Mouse (Mus musculus): ENCODE results near the gene Lgr4.

Lgr4 gene

DNA sequence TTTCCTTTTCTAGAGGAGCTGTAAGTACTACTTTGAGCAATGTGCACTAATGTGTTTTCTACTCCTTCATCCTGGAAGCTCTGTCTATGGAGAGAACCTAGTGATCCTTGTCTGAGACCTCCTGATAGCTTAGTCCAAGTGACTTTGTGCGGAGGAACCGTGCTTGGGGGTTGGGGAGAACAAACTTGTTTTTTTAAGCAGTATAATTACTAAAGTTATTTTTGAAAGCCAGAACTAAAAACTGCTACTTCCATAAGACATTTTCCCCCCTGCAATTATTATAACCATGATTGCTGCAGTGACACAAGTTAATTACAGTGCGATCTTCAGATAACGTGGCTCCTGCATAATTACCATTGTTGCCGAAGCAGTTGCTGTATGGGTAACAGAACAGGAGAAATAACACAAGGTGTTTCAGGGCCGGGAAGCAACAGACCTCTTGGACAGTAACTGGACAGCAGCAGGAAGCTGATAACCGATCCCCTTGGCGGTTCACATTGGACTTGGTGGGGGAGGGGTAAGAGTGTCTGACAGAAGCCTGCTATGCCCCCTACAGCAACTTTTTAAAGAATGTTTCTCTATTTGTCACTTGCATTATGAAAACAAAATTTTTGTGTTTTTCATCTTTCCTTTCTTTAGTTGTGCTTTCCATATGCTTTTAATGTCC, 53.4 kb downstream of the Lgr4 start:
- in situ Hi-C loops (cut with MboI, MseI), result no loop called here

DNA sequence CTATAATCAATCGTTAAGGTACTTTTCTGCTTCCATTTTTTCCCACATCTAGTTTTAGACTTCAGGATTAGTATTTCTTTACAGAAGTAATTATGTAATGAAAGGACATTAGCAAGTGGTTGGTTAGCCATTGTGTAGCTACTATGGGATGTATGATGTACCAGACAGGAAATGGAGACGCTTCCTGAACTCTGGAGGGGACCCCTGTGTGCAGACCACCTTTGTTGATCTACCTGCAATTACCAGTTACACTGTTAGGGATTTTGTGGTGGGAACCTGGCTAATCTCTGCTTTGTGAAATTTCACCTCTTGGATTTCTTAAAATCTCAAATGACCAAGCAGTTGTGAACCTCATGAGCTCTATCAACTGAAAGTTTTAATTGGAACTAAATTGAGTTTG, 54.9 kb downstream of the Lgr4 start:
- in situ Hi-C loops (cut with MboI, MseI), result no loop called here

DNA sequence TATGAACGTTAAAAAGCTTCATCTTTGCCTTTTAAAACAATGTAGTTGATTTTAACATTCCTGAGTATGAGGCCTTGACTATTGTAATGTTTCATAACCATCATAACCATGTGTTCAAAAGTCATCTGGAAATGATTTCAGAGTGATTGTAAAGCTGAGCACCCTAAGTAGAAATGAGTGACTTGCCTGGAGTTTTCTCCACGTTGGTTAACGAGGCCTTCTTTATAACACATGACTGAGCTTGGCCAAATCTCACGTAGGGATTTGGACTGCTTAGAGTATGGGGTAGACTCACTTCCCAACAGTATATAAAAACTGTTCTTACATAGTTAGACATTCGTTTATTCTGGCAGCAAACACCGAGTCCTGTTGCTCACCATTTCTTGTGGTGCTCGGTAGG, 55.5 kb downstream of the Lgr4 start:
- in situ Hi-C loops (cut with MboI, MseI), result no loop called here

DNA sequence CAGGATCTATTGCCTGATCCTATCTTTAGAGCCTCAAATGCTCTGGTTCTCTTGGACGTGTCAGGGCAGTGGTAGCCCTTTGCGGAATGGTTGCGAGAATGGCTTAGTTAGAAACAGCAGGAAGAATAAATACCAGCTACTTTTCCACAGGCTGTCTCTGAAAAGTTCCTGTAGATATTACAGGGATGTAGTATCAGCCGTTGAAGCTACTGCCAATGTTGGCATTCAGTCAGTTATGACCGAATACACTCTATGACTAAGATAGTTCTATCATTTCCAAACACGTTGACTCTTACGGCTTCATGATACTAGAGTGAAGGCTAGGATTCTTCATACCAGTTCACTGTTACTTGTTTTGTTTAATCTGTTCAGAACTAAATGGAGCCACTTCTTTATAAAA, 57.4 kb downstream of the Lgr4 start:
- in situ Hi-C loops (cut with MboI, MseI), result no loop called here

DNA sequence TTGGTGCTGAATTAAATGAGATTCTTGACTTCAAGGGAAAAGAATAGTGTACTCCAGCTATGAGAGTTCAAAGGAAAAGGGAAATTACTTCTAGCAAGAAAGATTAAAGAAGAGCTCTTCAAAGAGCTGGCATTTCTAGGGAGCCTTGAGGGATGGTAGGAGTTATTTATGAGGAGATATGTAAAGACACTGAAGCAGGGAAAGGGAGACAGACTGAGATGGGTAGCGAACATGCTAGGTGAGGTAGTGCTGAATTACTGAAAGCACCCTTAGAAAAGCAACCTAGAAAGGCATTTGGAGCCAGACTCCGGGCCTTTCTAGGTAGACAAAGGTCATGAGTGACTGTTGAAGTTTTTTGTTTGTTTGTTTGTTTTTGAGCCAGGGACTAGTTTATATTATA, 58.7 kb downstream of the Lgr4 start:
- in situ Hi-C loops (cut with MboI, MseI), result no loop called here

DNA sequence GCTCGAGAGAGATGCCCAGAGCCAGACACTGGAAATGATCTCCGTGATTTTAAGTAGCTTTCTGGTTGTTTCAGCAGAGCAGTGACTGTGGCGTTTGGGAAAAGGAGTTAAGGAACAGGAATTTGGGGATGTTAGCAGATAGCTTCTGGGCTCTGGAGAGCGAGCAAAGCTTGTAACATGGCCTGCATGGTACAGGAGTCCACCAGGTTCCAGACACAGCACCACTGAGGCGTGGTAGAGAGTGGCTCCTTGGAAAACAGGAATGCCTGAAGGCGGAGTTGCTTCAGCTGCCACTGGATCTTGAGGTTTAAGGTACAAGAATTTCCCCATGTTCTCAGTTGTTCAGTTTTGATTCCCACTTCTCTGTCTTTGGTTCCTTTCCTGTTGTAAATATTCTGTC, 59.9 kb downstream of the Lgr4 start:
- in situ Hi-C loops (cut with MboI, MseI), result no loop called here

DNA sequence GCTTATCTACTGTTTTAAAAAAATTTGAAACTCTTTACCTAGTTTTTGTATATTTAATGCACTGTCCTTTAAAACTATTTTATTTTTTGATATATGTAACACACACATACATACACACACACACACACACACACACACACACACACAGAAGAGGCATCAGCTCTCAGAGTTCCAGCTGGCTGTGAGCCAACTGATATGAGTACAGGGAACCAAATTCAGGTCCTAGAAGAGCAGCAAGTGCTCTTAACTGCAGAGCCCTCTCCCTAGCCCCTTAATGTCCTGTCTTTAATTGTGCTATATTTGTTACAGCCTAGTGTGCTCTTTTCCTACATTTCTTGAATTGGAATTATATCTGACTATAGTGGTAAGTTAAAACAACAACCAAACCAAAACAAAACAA, 61.8 kb downstream of the Lgr4 start:
- in situ Hi-C loops (cut with MboI, MseI), result no loop called here

DNA sequence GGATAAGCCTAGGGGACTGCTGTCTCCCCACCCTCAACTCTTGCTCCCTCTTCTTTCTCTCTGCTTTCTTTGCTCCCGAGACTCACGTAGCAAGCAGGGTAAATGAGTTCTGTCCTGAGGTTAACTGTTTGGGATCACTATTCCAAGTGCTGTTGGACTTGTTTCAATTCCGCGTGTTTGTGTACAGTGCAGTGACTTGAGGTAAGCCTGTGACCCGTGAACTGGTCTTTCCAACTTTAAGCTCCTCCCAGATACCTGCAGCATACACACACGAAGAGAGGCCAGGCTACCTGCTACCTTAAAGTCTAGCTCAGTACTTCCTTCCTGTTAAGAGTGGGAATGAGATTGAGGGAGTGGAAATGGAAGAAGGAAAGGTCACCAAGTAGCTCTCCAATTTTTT, 66.0 kb downstream of the Lgr4 start:
- in situ Hi-C loops (cut with MboI, MseI), result no loop called here

DNA sequence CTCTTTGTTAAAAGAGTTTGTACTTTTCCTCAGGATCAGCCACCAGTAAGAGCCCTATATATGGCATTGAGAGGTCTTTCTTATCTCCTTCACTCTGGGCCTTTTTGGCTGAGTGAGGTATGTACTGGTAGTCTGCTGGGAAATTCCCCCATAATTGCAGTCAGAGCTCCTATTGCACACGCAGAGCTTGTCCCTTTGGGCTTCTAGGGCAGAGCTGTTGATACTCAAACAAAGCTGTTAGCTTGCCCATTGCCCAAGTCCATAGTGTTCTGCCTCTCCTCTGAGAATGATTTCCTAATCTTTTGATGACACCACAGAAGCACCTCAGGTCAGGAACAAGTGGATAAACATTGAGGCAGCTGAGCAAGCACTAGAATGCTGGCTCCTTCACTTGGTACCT, 67.5 kb downstream of the Lgr4 start:
- in situ Hi-C loops (cut with MboI, MseI), result no loop called here

DNA sequence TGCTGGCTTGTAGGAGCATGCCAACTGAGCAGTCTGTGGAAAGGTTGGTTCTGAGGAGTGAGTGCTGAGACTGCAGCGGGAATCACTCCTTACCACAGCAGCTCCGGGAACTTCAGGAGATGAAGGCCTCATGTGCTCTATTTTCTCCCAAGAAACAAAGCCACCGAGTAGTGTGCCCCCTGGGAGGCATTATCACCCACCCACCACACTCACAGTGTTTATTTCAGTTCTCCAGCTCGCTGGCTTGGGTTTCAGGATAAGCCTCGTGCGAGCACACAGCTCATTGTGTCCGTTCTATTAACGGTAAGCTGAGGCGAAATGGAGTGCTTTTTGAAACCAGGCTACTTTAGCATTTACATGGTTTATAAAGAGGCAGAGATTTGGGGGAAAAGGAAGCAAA, 68.1 kb downstream of the Lgr4 start:
- in situ Hi-C loops (cut with MboI, MseI), result no loop called here

DNA sequence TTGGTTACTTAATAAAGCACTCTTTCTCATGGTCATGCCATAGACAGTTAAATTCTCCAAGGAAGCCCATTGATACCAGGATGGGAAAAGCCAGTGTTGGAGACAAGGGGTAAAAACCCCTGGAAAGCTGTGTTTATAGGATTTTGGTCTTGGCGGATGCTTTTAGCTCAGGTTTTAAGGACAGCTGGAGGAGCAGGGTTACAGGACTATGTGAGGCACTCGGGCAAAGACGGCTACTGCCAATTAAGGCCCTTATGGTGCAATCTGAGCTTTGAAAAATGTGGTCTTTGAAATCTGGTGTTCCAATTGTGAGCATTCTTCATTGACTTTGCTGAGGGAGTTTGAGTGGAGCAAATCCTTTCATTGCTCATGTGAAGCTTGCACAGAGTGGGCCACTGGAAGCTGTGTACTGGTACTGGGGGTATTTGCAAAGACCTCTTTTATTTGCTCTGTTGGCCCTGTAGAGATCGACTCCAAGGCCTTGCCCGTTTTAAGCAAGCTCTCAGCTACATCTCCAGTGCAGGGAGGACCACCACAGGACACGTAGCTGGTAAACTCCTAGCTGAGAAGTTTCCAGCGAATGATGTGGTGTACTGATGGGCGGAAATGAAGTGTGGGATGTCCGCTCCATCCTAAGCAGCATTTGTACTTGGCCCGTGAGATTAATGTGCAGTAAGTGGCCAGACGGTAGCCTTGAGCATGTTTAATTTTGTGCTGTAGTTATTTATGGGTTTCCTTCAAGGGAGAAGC, 68.8 kb downstream of the Lgr4 start:
- in situ Hi-C loops (cut with MboI, MseI), result no loop called here

DNA sequence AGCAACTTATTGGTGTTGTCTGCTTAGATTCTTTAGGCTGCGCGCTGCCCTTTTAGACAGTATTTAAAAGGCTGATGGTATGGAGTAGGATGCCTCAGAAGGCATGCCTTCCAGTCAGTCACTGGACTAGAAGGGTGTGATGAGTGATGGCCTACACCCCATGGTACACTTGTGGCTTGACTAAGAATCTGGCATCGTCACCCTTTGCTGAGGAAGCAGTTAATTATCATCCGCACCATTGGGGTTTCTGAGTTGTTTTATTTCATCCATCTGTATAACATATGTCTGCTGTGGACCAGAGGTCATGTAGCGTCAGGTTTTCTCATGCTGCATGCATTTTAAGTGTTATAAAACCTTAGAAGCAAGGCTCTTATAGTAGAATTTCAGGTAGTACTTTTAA, 70.5 kb downstream of the Lgr4 start:
- in situ Hi-C loops (cut with MboI, MseI), result no loop called here

DNA sequence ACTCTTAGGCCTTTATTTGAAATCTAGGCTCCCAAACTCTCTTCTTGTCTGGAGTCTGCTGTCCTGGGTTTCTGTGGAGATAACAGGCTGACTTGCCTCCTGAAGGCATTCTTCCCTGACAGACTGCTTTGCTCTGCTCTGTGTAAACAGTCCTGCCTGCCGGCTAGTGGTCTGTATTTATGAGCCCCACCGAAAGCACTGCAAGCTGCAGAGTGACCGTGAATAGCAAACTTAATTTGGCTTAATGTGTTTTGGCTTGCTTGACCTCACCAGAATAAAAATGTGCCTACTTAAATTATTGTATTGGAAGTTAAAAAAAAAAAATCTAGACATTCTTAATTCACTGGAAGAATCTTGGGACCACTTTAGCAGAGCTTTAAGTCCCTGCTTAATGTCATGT, 71.7 kb downstream of the Lgr4 start:
- in situ Hi-C loops (cut with MboI, MseI), result no loop called here

DNA sequence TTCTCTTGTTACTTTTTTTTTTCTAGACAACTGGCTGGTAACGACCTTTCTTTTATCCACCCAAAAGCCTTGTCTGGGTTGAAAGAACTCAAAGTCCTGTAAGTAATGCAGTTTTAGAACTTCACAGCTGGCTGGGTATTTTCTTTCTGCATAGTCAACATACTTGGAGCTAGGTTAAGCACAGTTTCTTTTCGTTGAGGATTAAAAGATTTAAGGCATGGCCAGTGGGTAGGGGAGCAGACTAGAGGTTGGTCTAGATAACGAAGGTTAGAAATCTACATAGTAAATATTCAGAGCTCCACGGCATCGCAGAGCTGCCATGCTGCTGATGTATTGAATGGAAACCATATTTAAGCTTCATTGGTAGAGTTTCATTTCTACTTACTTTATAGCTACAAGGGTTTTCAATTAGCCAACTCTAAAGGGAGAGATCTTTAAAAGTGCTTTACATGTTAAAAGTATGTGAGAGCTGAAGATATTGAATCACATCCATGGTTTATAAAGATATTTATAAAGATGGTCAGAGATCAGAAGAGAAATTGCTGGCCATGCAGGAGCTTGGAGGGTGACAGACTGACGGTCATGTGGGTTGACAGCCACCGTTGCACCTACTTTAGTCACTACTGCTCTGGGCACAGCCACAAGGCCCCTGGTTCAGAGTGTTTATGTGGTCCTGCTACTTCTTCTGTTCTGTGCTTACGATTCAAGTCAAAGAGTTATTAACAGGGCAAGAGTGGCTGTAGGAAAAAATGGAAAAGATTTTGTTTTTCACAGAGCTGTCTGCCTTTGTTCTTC, 72.4 kb downstream of the Lgr4 start:
- in situ Hi-C loops (cut with MboI, MseI), result no loop called here

DNA sequence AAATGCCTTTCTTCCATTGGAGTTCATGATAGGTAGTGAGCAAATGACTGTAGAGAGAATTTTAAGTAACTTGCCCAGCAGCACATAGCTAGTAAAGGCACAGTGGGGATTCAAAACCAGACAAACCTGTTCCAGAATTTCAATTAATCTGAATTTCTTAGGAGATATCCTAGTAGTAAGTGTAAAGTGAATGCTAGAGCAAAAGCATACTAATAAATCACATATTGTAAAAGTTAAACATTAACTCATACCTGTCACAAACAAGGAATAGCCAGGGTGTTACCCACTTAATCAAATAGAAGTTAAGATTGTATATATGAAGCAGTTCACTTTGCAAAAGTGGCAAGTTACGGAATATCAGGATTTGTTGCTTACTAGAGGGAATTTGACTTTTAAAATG, 74.3 kb downstream of the Lgr4 start:
- in situ Hi-C loops (cut with MboI, MseI), result no loop called here

DNA sequence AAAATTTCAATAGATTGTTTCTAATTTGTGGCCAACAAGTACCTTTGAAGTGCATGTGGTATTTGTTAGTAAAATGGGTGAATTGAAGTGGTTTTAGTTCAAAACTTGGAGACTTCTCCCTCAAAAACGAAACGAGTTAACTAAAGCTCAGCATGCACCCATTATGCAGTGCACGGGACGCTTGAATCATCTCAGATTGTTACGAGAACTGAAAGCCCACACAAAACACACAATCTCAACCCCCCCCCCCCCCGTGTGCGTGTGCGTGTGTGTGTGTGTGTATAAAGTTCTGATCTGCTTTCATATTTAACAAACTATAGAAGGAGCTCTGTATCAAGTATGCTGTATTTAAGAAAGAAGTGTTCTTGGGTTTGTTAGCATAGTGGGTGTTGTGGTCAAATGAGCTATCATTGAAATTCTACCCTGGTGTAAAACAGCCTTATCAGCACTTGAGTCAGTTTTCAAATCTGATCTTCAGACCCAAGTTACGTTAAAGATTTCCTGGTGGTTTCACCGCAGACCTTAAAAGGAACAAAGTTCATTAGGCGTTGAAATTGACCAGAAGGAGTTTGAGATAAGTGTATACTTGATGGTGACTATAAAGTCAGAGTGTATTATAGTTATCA, 75.1 kb downstream of the Lgr4 start:
- in situ Hi-C loops (cut with MboI, MseI), result no loop called here

DNA sequence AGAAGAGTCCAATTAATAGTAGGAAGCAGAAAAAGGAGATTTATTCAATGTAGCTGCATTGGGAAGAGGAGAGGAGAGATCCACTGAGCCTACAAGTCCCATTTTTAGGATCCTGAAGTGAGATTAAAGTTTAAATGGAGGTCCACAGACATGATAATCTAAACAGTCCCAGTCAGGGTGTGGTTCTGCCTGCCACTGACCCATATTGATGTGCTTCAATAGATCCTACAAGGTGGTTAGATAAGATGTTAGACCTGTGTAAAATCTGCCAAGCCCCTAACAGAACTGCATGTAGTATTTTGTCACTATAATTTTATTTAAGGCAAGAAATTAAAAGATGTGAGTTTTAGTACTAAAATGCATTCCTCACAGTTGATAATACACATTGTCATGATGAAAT, 76.0 kb downstream of the Lgr4 start:
- in situ Hi-C loops (cut with MboI, MseI), result no loop called here

DNA sequence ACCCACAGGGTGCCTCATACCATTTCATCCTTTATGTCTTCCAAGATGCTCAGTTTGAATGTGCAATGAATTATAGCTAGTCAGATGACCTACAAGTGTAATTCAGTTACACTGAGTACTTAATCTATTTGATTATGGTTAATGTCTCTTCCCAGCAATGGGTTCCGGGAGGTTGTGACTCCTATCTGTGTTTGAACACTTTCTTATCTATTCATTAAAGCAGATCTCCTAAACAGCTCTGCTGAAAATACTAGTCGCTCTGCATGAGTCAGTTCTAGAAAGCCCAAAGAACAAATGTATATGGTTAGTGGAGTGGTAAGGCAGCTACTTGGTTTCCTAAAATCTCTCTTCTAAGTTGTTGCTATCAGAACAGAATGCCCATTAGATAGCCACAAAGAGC, 77.6 kb downstream of the Lgr4 start:
- in situ Hi-C loops (cut with MboI, MseI), result no loop called here

DNA sequence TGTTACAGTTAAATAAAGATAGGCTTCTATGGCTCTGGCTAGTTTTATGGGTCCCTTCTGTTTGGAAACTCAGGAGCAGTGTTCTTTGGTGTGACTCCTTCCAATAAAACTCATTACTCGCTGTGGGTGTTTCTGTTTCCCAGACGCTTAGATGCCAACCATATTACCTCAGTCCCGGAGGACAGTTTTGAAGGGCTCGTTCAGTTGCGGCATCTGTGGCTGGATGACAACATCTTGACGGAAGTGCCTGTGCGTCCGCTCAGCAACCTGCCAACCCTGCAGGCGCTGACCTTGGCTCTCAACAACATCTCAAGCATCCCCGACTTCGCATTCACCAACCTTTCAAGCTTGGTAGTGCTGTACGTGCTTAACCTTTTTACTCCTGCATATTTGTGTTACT, 79.0 kb downstream of the Lgr4 start:
- in situ Hi-C loops (cut with MboI, MseI), result no loop called here

DNA sequence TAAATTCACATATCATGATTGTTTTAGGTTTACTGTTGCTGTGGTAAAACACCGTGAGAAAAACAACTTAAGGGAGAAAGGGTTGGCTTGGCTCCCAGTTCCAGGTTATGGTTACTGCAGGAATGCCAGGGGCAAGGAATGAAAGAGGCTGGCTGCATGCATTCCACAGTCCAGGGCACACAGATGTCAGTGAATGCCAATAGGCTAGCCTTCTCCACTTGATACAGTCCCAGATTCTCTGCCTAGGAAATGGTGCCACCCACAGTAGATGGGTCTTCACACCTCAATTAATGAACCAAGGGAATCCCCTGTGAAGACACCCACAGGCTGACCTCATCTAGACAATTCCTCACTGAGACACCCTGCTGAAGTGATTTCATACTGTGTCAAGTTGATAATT, 87.2 kb downstream of the Lgr4 start:
- in situ Hi-C loops (cut with MboI, MseI), result no loop called here

DNA sequence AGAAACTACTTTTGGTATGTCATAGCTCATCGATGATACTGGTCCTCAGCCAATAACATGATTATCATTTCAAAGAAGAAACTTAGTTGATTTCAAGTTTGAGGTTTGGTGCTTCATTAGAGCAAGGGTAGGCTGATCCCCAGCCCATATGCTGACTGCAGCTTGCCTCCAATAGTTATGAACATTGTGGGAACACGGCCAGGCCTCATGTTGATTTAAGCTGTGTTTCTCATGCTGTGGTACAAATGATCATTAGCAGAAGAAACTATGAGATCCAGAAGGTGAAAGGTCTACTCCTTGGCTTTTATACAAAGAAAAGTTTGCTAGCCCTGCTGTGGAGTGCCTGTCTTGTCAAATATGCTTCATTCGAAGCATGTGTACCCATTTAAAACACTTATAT, 87.7 kb downstream of the Lgr4 start:
- in situ Hi-C loops (cut with MboI, MseI), result no loop called here

DNA sequence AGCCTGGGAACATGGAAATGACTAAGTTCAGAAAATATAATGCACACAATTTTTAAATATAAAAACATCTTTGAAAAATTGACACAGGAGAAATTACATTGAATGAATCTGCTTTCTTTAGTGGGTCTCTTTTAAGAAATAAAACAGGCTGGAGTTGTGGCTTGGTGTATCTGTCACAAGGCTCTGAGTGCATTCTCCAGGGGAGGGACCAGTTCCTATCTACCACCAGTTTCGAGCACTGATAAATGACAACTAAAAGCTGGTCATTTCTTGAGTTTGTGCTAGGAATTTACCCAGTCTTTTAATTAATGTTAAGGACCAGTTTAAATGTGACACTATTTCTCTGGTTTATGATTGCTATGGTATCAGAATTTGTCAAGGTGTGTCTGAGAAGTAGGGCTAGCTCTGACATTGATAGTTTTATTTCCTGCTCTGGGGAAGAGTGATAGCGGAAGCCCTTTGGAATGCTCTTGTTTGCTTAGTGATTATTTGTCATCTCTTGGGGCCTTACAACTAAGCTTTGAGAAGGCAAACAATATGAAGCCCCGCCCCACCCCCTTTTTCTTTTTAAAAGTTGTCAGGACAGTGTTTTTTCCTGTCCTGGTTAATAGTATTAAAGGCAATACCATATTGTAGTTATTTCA, 88.3 kb downstream of the Lgr4 start:
- in situ Hi-C loops (cut with MboI, MseI), result no loop called here

All from T-helper 17 cell (primary cell).